In the genomic region with DNA sequence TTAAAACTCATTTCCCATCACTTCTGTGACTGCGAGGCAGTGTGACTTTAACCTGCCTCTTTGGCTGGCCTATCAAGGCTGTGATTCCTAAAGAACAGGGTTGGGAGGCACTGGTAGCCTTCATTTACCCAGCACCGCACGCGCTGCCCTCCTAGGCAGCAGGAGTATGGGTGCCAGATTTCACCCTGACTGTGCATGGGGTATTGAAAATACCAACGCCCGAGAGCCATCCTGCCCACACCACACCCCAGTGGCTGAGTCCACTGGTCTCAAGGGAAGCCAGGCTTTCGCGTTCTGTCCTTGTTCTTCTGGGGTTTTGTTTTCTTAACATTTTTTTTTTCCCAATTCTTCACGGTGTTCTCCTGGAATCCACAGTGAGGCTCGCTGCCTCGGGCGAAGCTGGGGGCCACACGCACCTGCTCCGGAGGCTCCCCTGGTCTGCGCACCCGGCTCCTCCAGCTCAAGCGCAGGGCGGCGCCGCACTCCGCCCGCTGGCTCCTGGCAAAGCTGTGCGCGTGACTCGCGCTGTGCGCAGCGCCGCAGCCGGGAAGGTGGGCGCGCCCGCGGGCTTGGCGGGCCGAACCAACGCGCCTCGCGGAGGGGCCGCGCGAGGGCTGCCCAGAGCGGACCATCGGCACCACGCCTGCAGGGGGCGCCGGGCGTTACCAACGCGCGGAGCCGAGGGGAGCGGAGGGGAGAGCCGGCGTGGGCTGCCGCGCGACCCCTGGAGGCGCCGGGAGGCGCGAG, we compare ENCODE assay signal across 8 mouse cellular contexts. TPM values are rescaled to one million over a fixed set of nuclear protein-coding genes. Genes with fewer than 3 reads are reported as not detected.
DNase-seq lines count a peak whose midpoint lies in the region; ATAC-seq lines count a peak whose summit lies in the region.

TSS of gene Rusc2 (plus strand) at position 572 of the 747 bp plus-strand sequence.

- intact Hi-C loops in left cerebral cortex, postnatal 25 days (cut with DNase I) = loop anchor here (2.0 to 5.0 kb wide), 3 partner anchors 25 to 114 kb away; partner anchors contain the start of gene Atp8b5

- no peaks in the 10 kb centered on the region for H3K27me3 ChIP-seq in intestine, embryonic 16.5 days (replicated peaks; ENCODE audit: control insufficient read depth, insufficient read depth, low read length)

- peak; percentile 94 for DNase-seq in adrenal gland, adult 2 months
- peak; percentile 93 for DNase-seq in embryo, embryonic 11 days
- DNase-seq in gastrocnemius, postnatal 4 days (ENCODE audit: low spot score in 2 of 2) = peak; percentile 88 to 91
- peak; percentile 95 to 96 for DNase-seq in left cerebral cortex, postnatal 25 days (ENCODE audit: low spot score in 2 of 2)
- DNase-seq in right cerebral cortex, postnatal 25 days = peak; percentile 96
- peak; percentile 72 for DNase-seq in yolk sac, embryonic 10.5 days (ENCODE audit: low spot score)

- peak within 1 kb of the TSS; percentile 81 for H3K4me2 ChIP-seq in intestine, embryonic 16.5 days (ENCODE audit: low read depth, low read length)

- peak; percentile 93 for ATAC-seq in intestine, embryonic 16.5 days
- peak; percentile 58 for ATAC-seq in megakaryocyte-erythroid progenitor cell, adult 5-6 weeks (replicated peaks; ENCODE audit: low FRiP score, low TSS enrichment, poor library complexity, severe bottlenecking)

- peaks cover 22% of the 10 kb centered on the region for H3K4me1 ChIP-seq in intestine, embryonic 16.5 days (ENCODE audit: control insufficient read depth, insufficient read depth, low read length)

- no peaks in the 10 kb centered on the region for H3K9me3 ChIP-seq in intestine, embryonic 16.5 days (ENCODE audit: control insufficient read depth, low read length)

- H3K4me3 ChIP-seq in intestine, embryonic 16.5 days (ENCODE audit: low read length) = peak within 1 kb of the TSS; percentile 77

- peak within 1 kb of the TSS; percentile 84 for H3K27ac ChIP-seq in intestine, embryonic 16.5 days (ENCODE audit: low read length)

- peak within 1 kb of the TSS; percentile 92 for H3K9ac ChIP-seq in intestine, embryonic 16.5 days (ENCODE audit: low read depth, low read length)

- under 1% methylated on average over 62 of the region's 63 CpGs for WGBS in intestine, embryonic 16.5 days

- H3K36me3 ChIP-seq in intestine, embryonic 16.5 days (ENCODE audit: control insufficient read depth, insufficient read depth, low read length) = no peaks in the 10 kb centered on the region

RNA-seq across cellular contexts. Expression of gene Rusc2, which starts in this region (rescaled TPM):
- total RNA-seq in adrenal gland, adult 2 months (2021) = 10 to 100 TPM; 38.0 to 44.3 TPM
- 37.9 and 49.6 TPM in 2 replicates for polyA plus RNA-seq in adrenal gland, adult 2 months (2012; rRNA removed)
- 10 to 100 TPM; 58.6 to 63.4 TPM for total RNA-seq in gastrocnemius, postnatal 4 days (2021)
- 11.8 and 13.0 TPM in 2 replicates for polyA plus RNA-seq in intestine, embryonic 16.5 days (2015; fragmentation: Nextera tagmentation; extraction: Ambion mirVana)
- 100 to 1,000 TPM; 129 to 138 TPM for total RNA-seq in left cerebral cortex, postnatal 25 days (2021)
- total RNA-seq in megakaryocyte-erythroid progenitor cell, adult 5-6 weeks (2014; fragmentation: Nextera tagmentation) = 1.8 and 7.6 TPM in 2 replicates
- total RNA-seq in megakaryocyte-erythroid progenitor cell, adult 5-6 weeks (2017) = 0.19 and 1.5 TPM in 2 replicates

Comparison
In these comparisons a context has a peak if more than half of its experiments do, and no peak if none do; other contexts are left out.
1. Peak in every context shown above with its lines: DNase-seq, ATAC-seq, H3K4me3 ChIP-seq and H3K27ac ChIP-seq.
2. RNA of gene Rusc2 (total RNA-seq): 129 to 138 TPM in left cerebral cortex, postnatal 25 days, 58.6 to 63.4 TPM in gastrocnemius, postnatal 4 days and 38.0 to 44.3 TPM in adrenal gland, adult 2 months; 0.19 to 7.6 TPM in megakaryocyte-erythroid progenitor cell, adult 5-6 weeks; every median in the first group is over 4 times any median in the second.